Mouse (Mus musculus): ENCODE results near the gene 4931406P16Rik.

DNA sequence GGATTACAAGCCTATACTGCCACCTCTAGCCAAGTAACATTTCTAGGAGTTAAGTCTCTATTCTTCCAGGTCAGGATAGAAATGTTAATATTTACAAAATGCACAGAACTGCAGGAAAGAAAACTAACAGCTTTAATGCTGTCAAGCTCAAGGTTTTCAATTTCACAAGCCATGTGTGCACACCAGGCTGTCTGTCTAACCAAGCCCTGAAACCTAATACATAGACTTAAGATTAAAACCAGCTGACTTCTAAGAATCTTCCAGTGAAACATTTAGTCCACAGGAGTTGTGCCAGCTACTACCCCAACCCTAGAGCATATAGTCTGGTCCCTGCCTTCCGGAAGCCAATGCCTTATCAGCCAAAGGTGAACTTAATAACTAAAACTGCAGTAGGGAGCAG, 54.9 kb downstream of the 4931406P16Rik start:
- TF ChIP-seq CTCF (IDR thresholded peaks at IDR 0.05; ENCODE audit: borderline replicate concordance, insufficient read depth, low read depth, low read length) (no peak), POLR2A (IDR thresholded peaks at IDR 0.05; ENCODE audit: borderline replicate concordance, insufficient read depth, low read length) (no peak)
